Mouse (Mus musculus): ENCODE results near the gene Osgin1.

DNA sequence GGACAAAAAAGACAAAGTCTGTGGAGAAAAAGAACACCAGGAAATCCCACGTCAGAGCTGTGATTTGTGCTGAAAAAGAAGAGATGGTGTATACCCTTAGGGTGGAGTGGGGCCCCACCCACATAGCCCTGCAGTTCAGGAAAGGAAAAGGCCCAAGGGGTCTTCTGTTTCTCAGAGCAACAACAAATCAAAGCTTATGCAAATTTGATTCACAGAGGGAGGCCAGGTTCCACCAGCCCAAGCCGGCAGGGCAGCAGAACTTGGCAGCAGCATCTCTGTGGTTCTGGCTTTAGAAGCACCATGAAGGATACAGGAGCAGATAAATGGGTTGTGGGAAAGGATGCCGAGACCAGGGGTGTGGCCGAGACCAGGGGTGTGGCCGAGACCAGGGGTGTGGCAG lies 44.8 kb downstream of the Osgin1 start:
- TF ChIP-seq CTCF (conservative IDR thresholded peaks at IDR 0.05; ENCODE audit: insufficient read depth, insufficient read length, low read depth, low read length): no peak
- TF ChIP-seq POLR2A (IDR thresholded peaks at IDR 0.05; ENCODE audit: low read depth, low read length): no peak
